Mouse (Mus musculus) thymus, adult 2 months (tissue): Measurements from ENCODE around the gene Olfr1410.

ENCODE experiments used
- CTCF ChIP-seq: fragments of 200-500 bp; IDR thresholded peaks from 2 replicates; pipeline ENCODE4 v1.5.1; 2012; ENCODE audit warnings: mild to moderate bottlenecking, control low read depth, low read length, moderate library complexity, borderline replicate concordance; ENCODE audit not compliant: control insufficient read depth, poor library complexity, insufficient read depth; ENCODE audit errors: extremely low read depth
- POLR2A ChIP-seq: fragments of 200-500 bp; IDR thresholded peaks from 2 replicates; pipeline ENCODE4 v1.6.1; 2012; ENCODE audit warnings: mild to moderate bottlenecking, low read length, control low read depth, moderate library complexity; ENCODE audit not compliant: control insufficient read depth, poor library complexity, insufficient read depth; ENCODE audit errors: extremely low read depth

- TF ChIP-seq CTCF = no peak
- TF ChIP-seq POLR2A = no peak
These were observed 41.0 kb downstream of the Olfr1410 start for GRCm38 (mm10) chr1:92646601-92647000.
